Mouse (Mus musculus): Measurements from ENCODE around the gene Kmo.

Kmo gene

GRCm38 (mm10) chr1:175693429-175693960, 73.3 kb downstream of the Kmo start:
- DNase-seq (ENCODE audit: inconsistent age in 2 of 2, low spot score in 1 of 2): peak; percentile 26 to 58

DNA sequence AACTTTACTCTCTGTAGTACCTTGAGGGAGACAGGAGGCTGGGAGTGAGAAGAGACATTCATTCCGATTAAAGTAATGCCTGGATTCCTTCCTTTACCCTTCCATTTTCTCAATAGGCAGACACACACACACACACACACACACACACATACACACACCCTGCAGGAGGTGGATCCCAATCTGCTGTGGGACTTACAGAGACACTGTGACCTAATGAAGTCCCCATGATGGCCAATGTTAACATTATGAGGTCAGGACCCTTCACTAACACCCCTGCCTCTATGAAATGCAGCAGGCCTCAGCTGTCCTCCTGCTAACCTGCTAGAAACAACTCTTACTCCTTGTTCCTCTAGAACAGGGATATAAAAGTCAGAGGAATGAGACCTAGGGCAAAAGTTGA, 78.1 kb downstream of the Kmo start, which contains the start of gene Wdr64:
Gene Wdr64, plus strand, starts transcription at position 301 of the 400 bp plus-strand sequence.
- no peak for DNase-seq (ENCODE audit: inconsistent age in 2 of 2, low spot score in 1 of 2)

DNA sequence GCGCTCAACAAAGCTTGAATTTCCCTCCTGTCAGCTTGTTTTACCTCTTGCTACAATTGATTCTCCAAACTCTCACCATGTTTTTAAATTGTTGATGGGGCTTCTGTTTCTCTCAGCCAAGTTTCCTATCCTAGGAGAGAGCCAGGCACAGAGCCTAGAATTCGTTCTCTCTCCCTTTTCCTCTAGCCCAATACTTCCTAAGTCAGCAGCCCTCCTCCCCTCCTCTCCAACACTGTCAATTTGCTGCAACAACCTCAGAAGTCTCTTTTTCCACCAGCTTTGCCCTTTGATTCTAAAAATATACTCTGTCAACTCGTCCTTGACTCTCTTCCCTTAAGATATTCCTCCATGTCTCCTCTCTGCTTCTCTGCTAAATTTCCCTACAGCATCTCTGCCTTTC, 79.2 kb downstream of the Kmo start:
- DNase-seq (ENCODE audit: inconsistent age in 2 of 2, low spot score in 1 of 2): peak in 1 of 2 experiments; percentile 52

GRCm38 (mm10) chr1:175699796-175700195, 79.6 kb downstream of the Kmo start:
- DNase-seq (ENCODE audit: inconsistent age in 2 of 2, low spot score in 1 of 2): no peak

- no peak for DNase-seq (ENCODE audit: inconsistent age in 2 of 2, low spot score in 1 of 2)
These were observed 81.0 kb downstream of the Kmo start for GRCm38 (mm10) chr1:175701145-175701544.

GRCm38 (mm10) chr1:175707599-175707998, 87.4 kb downstream of the Kmo start:
- DNase-seq (ENCODE audit: inconsistent age in 2 of 2, low spot score in 1 of 2): no peak

- no peak for DNase-seq (ENCODE audit: inconsistent age in 2 of 2, low spot score in 1 of 2)
These were observed 87.8 kb downstream of the Kmo start for GRCm38 (mm10) chr1:175708013-175708412.

Data from adrenal gland, adult (tissue).